Mouse (Mus musculus): ENCODE data around the gene Asxl2. TPM values are rescaled to one million over a fixed set of nuclear protein-coding genes. Genes with fewer than 3 reads are reported as not detected.
"Not testable (repeated sequence)": the region's sequence is repeated elsewhere in the genome, so short reads cannot be mapped to it uniquely, and the experiment has no call there.

The Asxl2 gene
- 64.1 and 69.9 TPM in 2 replicates for total RNA-seq (2015; ENCODE audit: low replicate concordance)
- total RNA-seq (2017; ENCODE audit: low replicate concordance) = 76.3 and 82.4 TPM in 2 replicates

DNA sequence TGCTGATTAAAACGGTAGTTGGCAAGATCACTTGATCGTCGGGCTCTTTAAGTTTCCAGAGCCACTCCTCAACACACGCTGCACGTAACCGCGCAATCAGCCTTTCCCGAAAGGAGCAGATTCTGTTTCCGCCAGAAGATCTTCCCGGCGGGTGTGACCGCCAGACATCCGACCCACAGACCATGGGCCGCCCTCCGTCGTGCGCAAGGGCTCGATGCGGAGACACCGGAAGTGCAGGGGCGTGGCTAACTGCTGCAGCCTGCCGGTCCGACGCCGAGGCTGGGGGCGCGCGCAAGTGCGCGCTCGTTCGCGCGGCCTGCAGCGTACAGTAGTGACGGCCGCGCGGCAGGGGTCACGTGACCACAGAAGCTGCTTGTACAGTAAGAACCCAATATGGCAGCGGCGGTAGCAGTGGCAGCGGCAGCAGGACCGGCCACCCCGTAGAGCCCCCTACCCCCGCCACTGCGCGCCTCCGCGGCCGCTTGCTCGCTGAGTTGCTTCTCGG lies at the start of gene Asxl2:
TSS of gene Asxl2 (plus strand) at position 328 of the 505 bp plus-strand sequence.
- peak; percentile 95 for ATAC-seq (replicated peaks; ENCODE audit: low FRiP score, poor library complexity, severe bottlenecking)

DNA sequence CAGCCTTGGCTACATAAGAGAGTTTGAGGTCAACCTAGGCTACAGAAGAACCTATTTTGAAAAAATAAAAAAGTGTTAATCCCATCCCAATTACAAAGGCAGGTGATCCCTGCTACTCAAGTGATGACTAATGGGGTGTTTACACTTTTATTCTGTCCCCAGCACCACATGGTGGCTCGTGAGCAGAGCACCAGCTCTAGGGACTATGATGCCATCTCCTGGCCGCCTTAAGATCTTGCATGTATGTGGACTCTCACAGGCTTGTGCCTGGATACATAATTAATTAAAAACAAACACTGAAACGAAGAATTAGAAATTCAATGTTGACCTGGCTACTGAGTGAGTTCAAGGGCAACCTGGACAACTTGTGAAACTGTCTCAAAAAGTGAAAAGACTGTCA lies 49.5 kb upstream of the Asxl2 start:
- no peak for ATAC-seq (replicated peaks; ENCODE audit: low FRiP score, poor library complexity, severe bottlenecking)

- no peak for ATAC-seq (replicated peaks; ENCODE audit: low FRiP score, poor library complexity, severe bottlenecking)
Measured at GRCm38 (mm10) chr12:3377755-3378154, 48.9 kb upstream of the Asxl2 start.

DNA sequence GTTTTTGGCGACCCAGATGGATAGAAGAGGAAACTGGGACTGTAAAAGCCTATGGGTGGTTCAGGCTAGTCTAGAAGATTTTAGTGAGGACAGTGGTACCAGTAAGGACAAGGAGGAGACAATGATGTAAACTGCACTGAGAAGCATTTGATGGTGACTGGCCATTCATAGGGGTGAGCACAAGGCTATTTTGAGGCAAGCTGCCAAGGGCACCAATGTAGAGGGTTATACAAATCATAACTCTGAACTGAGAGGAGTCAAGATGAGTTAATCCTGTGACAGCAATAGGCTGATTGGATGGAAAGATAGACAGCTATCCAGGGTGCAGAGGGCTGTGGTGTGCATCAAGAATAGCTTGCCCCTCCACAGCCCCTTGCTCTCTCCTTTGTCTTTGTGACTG lies 41.8 kb upstream of the Asxl2 start:
- no peak for ATAC-seq (replicated peaks; ENCODE audit: low FRiP score, poor library complexity, severe bottlenecking)

DNA sequence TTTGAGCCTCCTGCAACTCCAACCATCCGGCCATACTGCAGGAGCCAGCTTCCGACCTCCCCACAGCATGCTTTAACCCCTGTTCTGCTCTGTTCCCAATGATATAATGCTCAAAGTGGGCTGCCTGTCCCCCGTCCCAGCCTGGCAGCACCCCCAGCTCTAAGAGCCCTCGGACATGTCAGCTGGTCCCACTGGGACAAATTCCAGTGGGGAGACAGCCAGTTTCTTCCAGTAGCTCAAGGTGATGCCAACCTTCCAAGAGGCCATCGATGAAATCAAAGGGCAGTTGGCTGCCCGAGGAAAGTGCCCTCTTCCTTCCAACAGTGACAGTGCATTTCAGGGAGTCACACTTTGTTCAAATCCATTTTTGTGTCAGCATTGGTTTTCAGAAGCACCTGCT lies 41.4 kb upstream of the Asxl2 start:
- ATAC-seq (replicated peaks; ENCODE audit: low FRiP score, poor library complexity, severe bottlenecking) = no peak

GRCm38 (mm10) chr12:3385940-3386339 lies 40.7 kb upstream of the Asxl2 start:
- ATAC-seq (replicated peaks; ENCODE audit: low FRiP score, poor library complexity, severe bottlenecking) = no peak

DNA sequence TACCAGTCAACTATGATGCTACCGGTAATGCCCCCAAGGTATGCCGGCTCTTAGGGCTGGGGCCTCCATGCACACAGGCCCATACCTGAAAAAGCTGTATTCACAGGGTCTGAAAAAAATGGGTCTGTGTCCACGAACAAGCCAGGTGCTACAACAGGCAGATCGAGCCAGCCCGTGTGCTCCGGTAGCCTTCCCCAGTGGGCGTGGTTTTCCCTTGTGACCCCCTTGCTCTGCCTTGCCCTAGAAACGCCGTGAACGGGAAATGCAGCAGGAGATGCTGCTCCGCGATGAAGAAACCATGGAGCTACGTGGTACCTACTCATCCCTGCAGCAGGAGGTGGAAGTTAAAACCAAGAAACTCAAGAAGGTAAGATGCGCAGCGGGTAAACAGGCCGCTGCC lies 38.8 kb upstream of the Asxl2 start:
- no peak for ATAC-seq (replicated peaks; ENCODE audit: low FRiP score, poor library complexity, severe bottlenecking)

GRCm38 (mm10) chr12:3389394-3389793 lies 37.3 kb upstream of the Asxl2 start:
- peak; percentile 66 for ATAC-seq (replicated peaks; ENCODE audit: low FRiP score, poor library complexity, severe bottlenecking)

DNA sequence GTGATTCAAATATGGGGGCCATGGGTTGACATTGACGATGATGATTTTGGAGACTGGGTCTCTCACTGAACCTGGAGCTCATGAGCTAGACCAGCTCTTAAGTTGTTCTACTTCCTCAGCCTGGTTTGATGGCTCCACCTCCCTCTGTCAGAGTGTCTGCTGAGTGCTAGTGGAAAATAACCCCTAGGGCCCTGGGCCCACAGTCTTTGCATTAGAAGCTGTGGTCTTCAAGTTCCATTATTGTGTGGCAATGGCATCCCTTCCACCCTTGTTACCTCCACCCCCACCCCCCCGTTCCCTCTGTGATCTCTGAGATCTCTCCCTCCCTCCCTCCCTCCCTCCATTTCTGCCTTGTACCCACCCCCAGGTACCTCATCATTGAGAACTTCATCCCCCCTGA lies 36.6 kb upstream of the Asxl2 start:
- no peak for ATAC-seq (replicated peaks; ENCODE audit: low FRiP score, poor library complexity, severe bottlenecking)

- peak; percentile 73 for ATAC-seq (replicated peaks; ENCODE audit: low FRiP score, poor library complexity, severe bottlenecking)
Measured at GRCm38 (mm10) chr12:3390577-3391262, 35.9 kb upstream of the Asxl2 start.

- no peak for ATAC-seq (replicated peaks; ENCODE audit: low FRiP score, poor library complexity, severe bottlenecking)
Measured at GRCm38 (mm10) chr12:3391276-3391675, 35.4 kb upstream of the Asxl2 start.

- no peak for ATAC-seq (replicated peaks; ENCODE audit: low FRiP score, poor library complexity, severe bottlenecking)
Measured at GRCm38 (mm10) chr12:3393140-3393539, 33.5 kb upstream of the Asxl2 start.

- no peak for ATAC-seq (replicated peaks; ENCODE audit: low FRiP score, poor library complexity, severe bottlenecking)
Measured at GRCm38 (mm10) chr12:3396931-3397330, 29.7 kb upstream of the Asxl2 start.

DNA sequence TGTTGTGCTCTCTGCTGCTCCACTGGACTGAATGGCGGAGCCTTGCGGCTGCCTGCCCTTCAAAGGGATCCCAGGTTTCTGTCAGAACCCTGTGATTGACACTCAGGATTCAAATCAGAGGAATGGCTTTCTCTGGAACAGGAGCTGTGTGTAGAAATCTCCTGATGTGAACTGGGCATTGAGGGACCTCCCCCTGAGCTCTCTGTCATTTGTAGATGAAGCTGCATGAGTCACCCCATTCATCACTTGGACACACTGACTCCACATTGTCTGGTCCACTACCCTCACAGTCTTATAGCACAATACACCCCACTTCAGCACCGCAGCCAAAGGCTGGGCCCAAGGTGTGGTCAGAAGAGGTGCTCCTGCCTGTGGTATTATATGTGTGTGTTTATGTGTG lies 21.0 kb upstream of the Asxl2 start:
- ATAC-seq (replicated peaks; ENCODE audit: low FRiP score, poor library complexity, severe bottlenecking) = not testable (repeated sequence)

DNA sequence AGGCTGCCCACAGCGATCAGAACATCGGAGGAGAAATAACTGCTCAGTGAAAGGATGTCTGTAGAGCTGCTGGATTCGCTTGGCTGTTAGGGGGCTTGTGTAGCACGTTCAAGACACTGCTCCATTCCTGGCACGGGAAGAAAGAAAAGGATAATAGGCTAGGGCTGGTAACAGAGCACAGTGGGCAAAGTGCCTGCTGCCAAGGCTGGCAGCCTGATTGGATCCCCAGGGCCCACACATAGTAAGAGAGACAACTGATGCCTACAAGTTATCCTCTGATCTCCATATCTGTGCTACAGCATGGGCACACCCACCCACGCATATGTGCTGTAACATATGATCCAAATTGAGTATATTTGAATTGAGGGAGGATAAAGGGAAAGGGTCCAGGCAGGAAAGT lies 20.1 kb upstream of the Asxl2 start:
- ATAC-seq (replicated peaks; ENCODE audit: low FRiP score, poor library complexity, severe bottlenecking) = no peak

- no peak for ATAC-seq (replicated peaks; ENCODE audit: low FRiP score, poor library complexity, severe bottlenecking)
Measured at GRCm38 (mm10) chr12:3414956-3415355, 11.7 kb upstream of the Asxl2 start.

GRCm38 (mm10) chr12:3418761-3419160 lies 7.9 kb upstream of the Asxl2 start:
- no peak for ATAC-seq (replicated peaks; ENCODE audit: low FRiP score, poor library complexity, severe bottlenecking)

DNA sequence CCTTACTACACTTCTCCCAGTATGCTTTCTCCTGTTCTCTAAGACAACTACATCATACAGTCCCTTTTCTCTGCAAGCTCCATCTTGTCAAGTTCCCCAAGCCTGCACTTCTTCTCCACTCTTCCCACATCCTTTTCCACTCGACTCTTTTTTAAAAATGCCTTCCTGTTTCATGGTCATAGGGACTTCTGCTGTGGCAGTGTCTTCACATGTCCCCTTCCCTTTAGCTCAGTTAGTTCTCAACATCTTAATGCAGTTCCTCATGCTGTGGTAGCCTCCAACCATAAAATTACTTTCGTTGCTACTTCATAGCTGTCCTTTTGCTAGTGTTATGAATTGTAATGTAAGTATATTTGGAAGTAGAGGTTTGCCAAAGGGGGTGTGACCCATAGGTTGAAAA lies 6.1 kb upstream of the Asxl2 start:
- ATAC-seq (replicated peaks; ENCODE audit: low FRiP score, poor library complexity, severe bottlenecking) = no peak

GRCm38 (mm10) chr12:3422786-3423185 lies 3.9 kb upstream of the Asxl2 start:
- ATAC-seq (replicated peaks; ENCODE audit: low FRiP score, poor library complexity, severe bottlenecking) = no peak

DNA sequence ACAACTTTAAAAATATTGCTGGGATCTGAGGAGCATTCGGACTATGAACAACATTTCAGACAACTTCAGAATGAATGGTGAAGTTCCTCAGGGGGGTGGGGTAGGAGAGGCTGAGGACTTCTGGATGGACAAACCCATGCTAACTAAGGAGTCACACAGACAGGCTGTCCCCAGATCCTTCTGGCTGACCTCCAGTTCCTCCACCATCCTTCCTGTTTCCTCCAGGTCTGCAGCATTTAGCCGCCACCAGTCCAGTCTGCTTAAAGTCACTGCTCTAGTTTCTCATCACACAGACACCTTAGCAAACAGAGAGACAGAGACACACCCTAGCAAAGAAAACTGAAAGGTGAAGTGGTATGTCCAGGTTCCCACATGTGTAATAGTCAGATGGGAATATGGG lies 2.5 kb upstream of the Asxl2 start:
- ATAC-seq (replicated peaks; ENCODE audit: low FRiP score, poor library complexity, severe bottlenecking) = no peak

DNA sequence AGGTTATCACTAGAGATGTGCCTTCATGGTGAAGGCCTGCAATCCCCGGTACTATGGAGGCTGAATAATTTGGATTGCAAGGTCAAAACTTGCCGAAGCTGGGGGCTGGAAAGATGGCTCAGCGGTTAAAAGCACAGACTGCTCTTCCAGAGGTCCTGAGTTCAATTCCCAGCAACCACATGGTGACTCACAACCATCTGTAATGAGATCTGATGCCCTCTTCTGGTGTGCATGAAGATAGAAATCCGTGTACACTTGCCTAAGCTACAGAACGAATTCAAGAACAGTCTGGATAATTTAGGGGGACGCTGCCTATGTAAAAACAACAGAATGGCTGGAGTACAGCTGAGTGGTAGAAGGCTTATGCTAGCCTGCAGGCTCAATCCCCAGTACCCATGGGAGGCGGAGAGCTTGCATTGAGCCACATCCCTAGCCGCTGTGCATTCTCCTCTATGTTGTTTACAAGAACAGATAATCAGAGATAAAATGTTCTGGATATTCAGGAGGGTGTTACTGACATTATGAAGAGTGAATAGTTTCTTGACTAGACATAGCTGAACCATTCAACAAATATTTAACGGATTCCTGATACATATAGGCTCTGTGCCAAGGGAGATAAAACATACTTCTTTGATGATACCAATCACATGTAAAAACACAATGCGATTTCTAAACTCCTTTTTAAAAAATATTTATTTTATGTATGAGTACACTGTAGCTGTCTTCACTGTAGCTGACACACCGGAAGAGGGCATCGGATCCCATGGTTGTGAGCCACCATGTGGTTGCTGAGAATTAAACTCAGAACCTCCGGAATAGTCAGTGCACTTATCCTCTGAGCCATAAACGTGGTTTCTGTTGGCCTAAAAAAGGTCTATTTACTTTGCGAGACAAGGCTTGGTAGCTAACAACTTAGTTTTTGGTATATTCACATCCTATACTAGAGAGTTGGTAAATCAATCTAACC lies 999 bp upstream of the Asxl2 start:
- ATAC-seq (replicated peaks; ENCODE audit: low FRiP score, poor library complexity, severe bottlenecking) = no peak

All from erythroid progenitor cell, adult 5-6 weeks (primary cell).